Mouse (Mus musculus) MEL (cell line): ENCODE data around the gene Gm10053.

Experiments
- CHD1 ChIP-seq: IDR thresholded peaks from 2 replicates; pipeline ENCODE4 v1.6.1; 2012; ENCODE audit warnings: low read depth, mild to moderate bottlenecking, inconsistent platforms, low read length, improper control_type of control experiment
- CTCF ChIP-seq, 3 experiments: IDR thresholded peaks in 2 of 3; conservative IDR thresholded peaks in 1 of 3; 2 replicates each; pipeline ENCODE4 v1.5.1; 2011 to 2012; ENCODE audit warnings: low read length in 3 of 3, low read depth in 2 of 3, mild to moderate bottlenecking in 2 of 3, improper control_type of control experiment in 1 of 3, inconsistent platforms in 1 of 3, mixed read lengths in 1 of 3, moderate library complexity in 1 of 3; ENCODE audit not compliant: control insufficient read depth in 1 of 3, insufficient read depth in 1 of 3, poor library complexity in 1 of 3, severe bottlenecking in 1 of 3
- ELF1 ChIP-seq: IDR thresholded peaks from 2 replicates; pipeline ENCODE4 v1.6.1; 2014; ENCODE audit warnings: low read depth, mild to moderate bottlenecking, inconsistent platforms, low read length, improper control_type of control experiment, moderate library complexity
- EP300 ChIP-seq, 2 experiments: IDR thresholded peaks; 2 replicates each; pipeline ENCODE4 v1.6.1; 2011; ENCODE audit warnings: improper control_type of control experiment in 2 of 2, low read length in 2 of 2, low read depth in 1 of 2, mild to moderate bottlenecking in 1 of 2
- JUND ChIP-seq: IDR thresholded peaks from 2 replicates; pipeline ENCODE4 v1.6.1; 2011; ENCODE audit warnings: low read depth, mild to moderate bottlenecking, improper control_type of control experiment, low read length
- MAX ChIP-seq: IDR thresholded peaks from 2 replicates; pipeline ENCODE4 v1.6.1; 2011; ENCODE audit warnings: low read length, improper control_type of control experiment
- MYC ChIP-seq: IDR thresholded peaks from 2 replicates; pipeline ENCODE4 v1.6.1; 2011; ENCODE audit warnings: low read depth, mild to moderate bottlenecking, low read length, improper control_type of control experiment, moderate library complexity
- NELFE ChIP-seq: IDR thresholded peaks from 2 replicates; pipeline ENCODE4 v1.6.1; 2011; ENCODE audit warnings: low read depth, low read length, improper control_type of control experiment
- POLR2A ChIP-seq, 2 experiments: IDR thresholded peaks; 2 replicates each; pipeline ENCODE4 v1.6.1; 2011 to 2012; ENCODE audit warnings: low read length in 2 of 2, mild to moderate bottlenecking in 2 of 2, control low read depth in 1 of 2, improper control_type of control experiment in 1 of 2, low read depth in 1 of 2, moderate library complexity in 1 of 2; ENCODE audit not compliant: control insufficient read depth in 1 of 2, insufficient read depth in 1 of 2, poor library complexity in 1 of 2
- POLR2AphosphoS2 ChIP-seq: IDR thresholded peaks from 2 replicates; pipeline ENCODE4 v1.6.1; 2011; ENCODE audit warnings: low read length, improper control_type of control experiment
- SIN3A ChIP-seq: IDR thresholded peaks from 2 replicates; pipeline ENCODE4 v1.6.1; 2012; ENCODE audit warnings: low read length, improper control_type of control experiment, inconsistent platforms
- TAL1 ChIP-seq: IDR thresholded peaks from 2 replicates; pipeline ENCODE4 v1.6.1; 2012; ENCODE audit warnings: mild to moderate bottlenecking, inconsistent platforms, low read length, moderate library complexity, mixed read lengths
- TCF12 ChIP-seq: IDR thresholded peaks from 2 replicates; pipeline ENCODE4 v1.6.1; 2014; ENCODE audit warnings: low read depth, mild to moderate bottlenecking, inconsistent platforms, low read length, improper control_type of control experiment, moderate library complexity

DNA sequence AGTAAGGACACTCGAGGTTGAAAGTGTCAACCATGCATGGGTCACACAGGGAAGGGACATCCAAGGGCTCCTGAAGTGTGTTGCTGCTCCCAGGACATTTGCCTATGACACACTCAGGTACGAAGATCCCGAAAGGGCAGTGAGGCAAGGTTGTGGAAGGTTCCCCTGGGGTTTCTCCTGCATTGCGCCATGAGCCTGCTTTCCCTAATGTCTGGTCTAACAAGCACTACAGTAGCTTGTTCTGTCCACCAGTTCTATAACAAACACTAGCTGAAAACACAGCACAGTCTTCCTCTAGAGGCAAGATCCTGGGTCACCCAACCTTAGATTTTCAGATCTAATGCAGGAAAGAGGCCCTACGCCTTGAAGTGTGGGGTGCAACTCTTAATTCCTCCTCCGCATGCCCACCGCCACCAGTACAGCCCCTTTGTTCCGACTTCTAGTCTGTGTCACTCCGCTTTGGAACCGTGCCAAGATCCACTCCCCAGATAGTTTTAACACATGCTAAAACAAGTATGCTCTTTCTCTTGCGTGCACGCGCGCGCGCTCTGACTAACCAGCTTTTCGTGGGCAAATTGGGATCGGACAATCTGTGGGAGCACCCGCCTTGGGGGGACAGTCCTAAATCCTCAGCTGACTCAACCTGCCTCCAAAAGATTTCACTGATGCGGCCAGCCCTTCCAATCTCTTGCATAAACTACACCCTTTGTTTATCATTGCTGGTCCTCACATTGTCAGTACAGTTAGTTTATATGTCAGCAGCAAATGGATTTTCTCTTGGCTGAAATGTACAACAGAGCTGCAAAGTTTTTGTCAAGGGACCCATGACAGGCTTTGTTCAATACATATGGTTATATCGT is 23.8 kb upstream of the Gm10053 start:
- TF ChIP-seq NELFE (no peak), CHD1 (no peak), ELF1 (no peak), JUND (no peak), CTCF (IDR thresholded peaks at IDR 0.05 in 2 of 3, conservative IDR thresholded peaks at IDR 0.05 in 1 of 3; ENCODE audit: control insufficient read depth in 1 of 3, insufficient read depth in 1 of 3, low read depth in 2 of 3, low read length in 3 of 3, poor library complexity in 1 of 3, severe bottlenecking in 1 of 3) (no peak), SIN3A (no peak), POLR2A (IDR thresholded peaks at IDR 0.05; ENCODE audit: control insufficient read depth in 1 of 2, insufficient read depth in 1 of 2, low read depth in 1 of 2, low read length in 2 of 2, poor library complexity in 1 of 2) (no peak), POLR2AphosphoS2 (no peak), MYC (no peak), TCF12 (no peak), MAX (no peak), EP300 (IDR thresholded peaks at IDR 0.05; ENCODE audit: low read depth in 1 of 2, low read length in 2 of 2) (no peak), TAL1 (no peak)
